Mouse (Mus musculus): ENCODE data around the gene Tmem231.
A peak's percentile ranks its signal among the peaks of the same experiment; 100 is the strongest.
"Not testable (repeated sequence)": the region's sequence is repeated elsewhere in the genome, so short reads cannot be mapped to it uniquely, and the experiment has no call there.

The Tmem231 gene

GRCm38 (mm10) chr8:111947954-111948353 lies 14.3 kb upstream of the Tmem231 start:
- DNase-seq = no peak

- DNase-seq = no peak
These were observed 13.5 kb upstream of the Tmem231 start for GRCm38 (mm10) chr8:111947144-111947543.

GRCm38 (mm10) chr8:111943544-111943943 lies 9.9 kb upstream of the Tmem231 start:
- DNase-seq = no peak

- DNase-seq = peak; percentile 9
These were observed 7.4 kb upstream of the Tmem231 start for GRCm38 (mm10) chr8:111941101-111941454.

- DNase-seq = peak; percentile 97
These were observed 6.8 kb upstream of the Tmem231 start, which contains the start of gene Gabarapl2 for GRCm38 (mm10) chr8:111940171-111941100. Gabarapl2 (plus strand) TSS chr8:111940703.

- no peak for DNase-seq
These were observed 5.9 kb upstream of the Tmem231 start for GRCm38 (mm10) chr8:111939516-111940142.

- DNase-seq = not testable (repeated sequence)
These were observed 4.7 kb upstream of the Tmem231 start for GRCm38 (mm10) chr8:111938076-111938985.

- DNase-seq = no peak
These were observed 3.5 kb upstream of the Tmem231 start for GRCm38 (mm10) chr8:111937184-111937583.

GRCm38 (mm10) chr8:111934201-111934600 lies 520 bp upstream of the Tmem231 start:
- no peak for DNase-seq

GRCm38 (mm10) chr8:111932580-111933336 lies 923 bp downstream of the Tmem231 start:
- no peak for DNase-seq

GRCm38 (mm10) chr8:111931721-111932120 lies 2.0 kb downstream of the Tmem231 start:
- DNase-seq = no peak

- DNase-seq = no peak
These were observed 3.9 kb downstream of the Tmem231 start for GRCm38 (mm10) chr8:111929648-111930344.

- DNase-seq = no peak
These were observed 8.7 kb downstream of the Tmem231 start for GRCm38 (mm10) chr8:111924976-111925375.

- no peak for DNase-seq
These were observed 10.3 kb downstream of the Tmem231 start for GRCm38 (mm10) chr8:111923383-111923804.

GRCm38 (mm10) chr8:111920971-111921370 lies 12.7 kb downstream of the Tmem231 start:
- DNase-seq = no peak

- DNase-seq = no peak
These were observed 14.0 kb downstream of the Tmem231 start for GRCm38 (mm10) chr8:111919663-111920062.

GRCm38 (mm10) chr8:111912860-111913432 lies 20.7 kb downstream of the Tmem231 start:
- DNase-seq = no peak

- no peak for DNase-seq
These were observed 22.1 kb downstream of the Tmem231 start for GRCm38 (mm10) chr8:111911572-111911971.

GRCm38 (mm10) chr8:111909621-111910450 lies 23.8 kb downstream of the Tmem231 start, which contains the start of gene Chst5:
Chst5 (minus strand) TSS chr8:111910447.
- DNase-seq = no peak

GRCm38 (mm10) chr8:111905500-111906121 lies 28.1 kb downstream of the Tmem231 start:
- no peak for DNase-seq
